Mouse (Mus musculus) layer of hippocampus, adult 2 months (tissue): ENCODE data around the gene Atcay. TPM values are rescaled to one million over a fixed set of nuclear protein-coding genes. Genes with fewer than 3 reads are reported as not detected.
A peak's percentile ranks its signal among the peaks of the same experiment; 100 is the strongest.
"Not testable (repeated sequence)": the region's sequence is repeated elsewhere in the genome, so short reads cannot be mapped to it uniquely, and the experiment has no call there.

Experiments
- DNase-seq, 2 experiments: peaks; one replicate each; pipeline ENCODE4 v3.0.0; 2022; ENCODE audit warnings: low spot score in 2 of 2
- H3K27ac ChIP-seq: fragments of 200-600 bp; 2 replicates; pipeline ENCODE4 v1.8.1; 2022
- H3K4me3 ChIP-seq: fragments of 200-600 bp; 2 replicates; pipeline ENCODE4 v1.8.1; 2022; ENCODE audit warnings: mild to moderate bottlenecking
- CTCF ChIP-seq: fragments of 200-600 bp; conservative IDR thresholded peaks from 2 replicates; pipeline ENCODE4 v1.8.1; 2022; ENCODE audit warnings: antibody characterized with exemption, mild to moderate bottlenecking, moderate library complexity
- total RNA-seq, 2 experiments: library from RNA; stranded (reverse); gene quantifications; 2 replicates each; pipeline ENCODE4 v1.2.3; 2021

Atcay gene
- total RNA-seq, 2 experiments from 2014 or later, result 144 to 150 TPM

GRCm38 (mm10) chr10:81179451-81180342 lies 50.9 kb downstream of the Atcay start:
- H3K4me3 ChIP-seq, result no peak overlapping the region
- DNase-seq, result no peak
- peak; percentile 27; the same call in 1 of the 2 replicates for TF ChIP-seq CTCF
- no peak overlapping the region for H3K27ac ChIP-seq

GRCm38 (mm10) chr10:81178927-81179326 lies 51.7 kb downstream of the Atcay start:
- DNase-seq, result no peak
- no peak for TF ChIP-seq CTCF
- H3K27ac ChIP-seq, result no peak overlapping the region
- no peak overlapping the region for H3K4me3 ChIP-seq

DNA sequence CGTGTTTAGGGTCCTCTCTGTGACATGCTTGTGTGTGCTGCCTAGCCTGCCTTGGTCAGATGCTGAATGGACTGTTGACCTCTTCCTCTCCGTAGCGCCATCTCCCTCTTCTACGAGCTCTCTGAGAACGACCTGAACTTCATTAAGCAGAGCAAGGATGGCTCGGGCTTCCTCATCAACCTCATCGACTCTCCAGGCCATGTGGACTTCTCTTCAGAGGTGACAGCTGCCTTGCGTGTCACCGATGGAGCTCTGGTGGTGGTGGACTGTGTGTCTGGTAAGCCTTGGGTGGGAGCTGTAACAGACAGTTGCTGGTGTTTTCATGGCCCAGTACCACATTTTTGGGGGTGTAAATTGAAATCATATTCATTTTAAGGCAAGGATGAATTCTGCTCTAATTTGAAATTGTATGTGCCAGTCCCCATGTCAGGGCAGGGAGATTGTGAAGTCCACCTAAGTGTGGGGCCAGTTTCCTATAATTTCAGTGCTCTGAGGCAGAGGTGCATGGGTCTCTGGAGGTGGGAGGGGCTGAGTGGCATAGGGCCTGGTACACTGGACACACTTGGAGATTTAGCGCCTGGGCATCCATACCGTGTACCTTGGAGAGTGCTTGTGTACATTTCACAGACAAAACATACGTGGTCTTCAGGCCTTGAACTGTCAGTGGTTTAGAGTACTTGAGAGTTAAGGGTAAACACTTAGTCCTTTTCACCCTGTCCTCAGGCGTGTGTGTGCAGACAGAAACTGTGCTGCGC lies 52.5 kb downstream of the Atcay start:
- DNase-seq, result no peak
- no peak for TF ChIP-seq CTCF

DNA sequence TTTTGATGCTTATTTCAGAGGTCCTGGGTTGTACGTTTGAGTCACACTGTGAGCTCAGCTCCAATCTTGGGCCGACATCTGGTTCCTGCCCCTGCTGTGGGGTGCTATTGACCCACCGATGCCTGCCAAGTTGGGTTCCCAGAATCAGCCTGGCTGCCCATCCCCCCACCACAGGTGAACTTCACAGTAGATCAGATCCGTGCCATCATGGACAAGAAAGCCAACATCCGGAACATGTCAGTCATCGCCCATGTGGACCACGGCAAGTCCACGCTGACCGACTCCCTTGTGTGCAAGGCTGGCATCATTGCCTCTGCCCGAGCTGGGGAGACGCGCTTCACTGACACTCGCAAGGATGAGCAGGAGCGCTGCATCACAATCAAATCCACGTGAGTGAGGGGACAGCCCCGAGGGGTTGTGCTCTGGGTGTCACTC lies 53.1 kb downstream of the Atcay start:
- DNase-seq, result no peak
- H3K4me3 ChIP-seq, result peak overlapping the region; percentile 86
- no peak for TF ChIP-seq CTCF
- H3K27ac ChIP-seq, result peak overlapping the region; percentile 97

More for the DNA sequence above, 52.5 kb downstream of the Atcay start:
- Histone ChIP-seq H3K27ac (peak overlapping the region; percentile 97), H3K4me3 (peak overlapping the region; percentile 86)

DNA sequence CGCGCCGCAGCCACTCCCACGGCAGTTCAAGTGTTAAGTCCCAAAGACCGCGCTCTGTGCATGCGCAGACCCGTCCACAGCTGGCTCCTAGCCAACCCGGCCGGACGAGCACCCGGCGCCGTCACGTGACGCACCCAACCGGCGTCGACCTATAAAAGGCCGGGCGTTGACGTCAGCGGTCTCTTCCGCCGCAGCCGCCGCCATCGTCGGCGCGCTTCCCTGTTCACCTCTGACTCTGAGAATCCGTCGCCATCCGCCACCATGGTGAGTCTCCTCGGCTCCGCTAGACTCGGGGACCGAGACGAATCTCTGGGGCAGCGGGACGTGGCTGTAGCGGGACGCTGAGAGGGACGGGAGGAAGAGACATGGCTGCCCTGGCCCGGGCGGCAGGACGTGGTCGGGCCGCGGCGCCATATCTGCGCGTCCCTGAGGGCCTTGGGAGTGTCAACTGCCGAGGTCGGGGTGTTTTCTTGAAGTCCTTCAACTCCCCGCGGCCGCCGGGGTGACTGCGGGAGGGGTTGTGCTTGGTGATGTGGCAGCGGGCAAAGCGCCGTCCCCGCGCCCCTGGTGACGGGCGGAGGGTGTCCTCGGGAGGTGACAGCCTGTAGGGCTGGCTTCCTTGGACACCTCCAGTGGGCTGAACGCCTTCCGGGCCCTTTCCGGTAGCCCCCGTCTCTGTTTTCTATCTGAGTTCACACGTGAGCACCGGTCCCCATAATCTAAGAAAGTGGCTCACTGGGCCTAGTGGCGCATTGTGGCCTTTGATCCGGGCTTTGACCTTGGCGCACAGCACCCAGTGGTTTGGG lies 54.0 kb downstream of the Atcay start, which contains the start of gene Eef2:
TSS of gene Eef2 (plus strand) at position 166 of the 806 bp plus-strand sequence.
- peak; percentile 96 to 99 for DNase-seq
- Histone ChIP-seq H3K27ac (peak within 1 kb of the TSS; percentile 97), H3K4me3 (peak within 1 kb of the TSS; percentile 86)
- 0 out of 2 replicates have a peak, but pooled peaks have one; percentile 12 for TF ChIP-seq CTCF

DNA sequence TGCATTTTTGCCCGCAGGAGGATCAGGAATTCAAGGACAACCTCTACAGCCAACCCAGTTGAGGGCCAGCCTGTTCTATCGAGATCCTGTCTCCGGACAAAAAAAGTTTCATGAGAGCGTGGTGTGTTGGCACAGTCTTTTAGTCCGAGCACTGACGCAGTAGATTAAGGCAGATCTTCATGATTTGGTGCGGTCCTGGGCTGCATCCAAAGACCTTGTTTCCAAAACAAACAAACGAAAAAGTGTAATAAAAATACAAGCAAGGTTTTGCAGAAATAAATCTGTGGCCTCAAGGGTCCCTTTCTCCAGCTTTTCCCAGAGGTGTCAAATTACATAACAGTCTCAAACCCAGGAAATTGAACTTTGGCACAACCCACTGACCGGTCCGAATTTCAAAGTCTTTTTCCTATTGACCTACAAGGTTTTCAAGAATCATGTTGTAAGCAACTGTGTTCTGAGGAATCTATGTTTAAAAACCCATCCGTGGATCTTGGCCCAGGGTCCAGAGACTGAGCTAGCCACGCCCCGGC lies 54.6 kb downstream of the Atcay start:
- no peak for DNase-seq
- peak overlapping the region; percentile 86 for H3K4me3 ChIP-seq
- H3K27ac ChIP-seq, result peak overlapping the region; percentile 97
- TF ChIP-seq CTCF, result no peak

DNA sequence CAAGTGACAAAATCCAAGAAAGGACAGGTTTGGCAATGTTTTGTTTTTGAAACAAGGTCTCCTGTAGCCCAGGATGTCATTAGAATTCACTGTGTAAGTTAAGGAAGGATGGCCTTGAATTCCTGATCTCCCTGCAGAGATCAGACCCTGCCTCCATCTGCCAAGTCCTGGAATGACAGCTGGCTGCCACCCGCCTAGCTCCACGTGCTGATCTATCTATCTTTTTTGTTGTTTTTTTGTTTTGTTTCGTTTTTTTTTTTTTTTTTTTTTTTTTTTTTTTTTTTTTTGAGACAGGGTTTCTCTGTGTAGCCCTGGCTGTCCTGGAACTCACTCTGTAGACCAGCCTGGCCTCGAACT lies 55.3 kb downstream of the Atcay start:
- H3K27ac ChIP-seq, result peak overlapping the region; percentile 97
- DNase-seq, result not testable (repeated sequence)

DNA sequence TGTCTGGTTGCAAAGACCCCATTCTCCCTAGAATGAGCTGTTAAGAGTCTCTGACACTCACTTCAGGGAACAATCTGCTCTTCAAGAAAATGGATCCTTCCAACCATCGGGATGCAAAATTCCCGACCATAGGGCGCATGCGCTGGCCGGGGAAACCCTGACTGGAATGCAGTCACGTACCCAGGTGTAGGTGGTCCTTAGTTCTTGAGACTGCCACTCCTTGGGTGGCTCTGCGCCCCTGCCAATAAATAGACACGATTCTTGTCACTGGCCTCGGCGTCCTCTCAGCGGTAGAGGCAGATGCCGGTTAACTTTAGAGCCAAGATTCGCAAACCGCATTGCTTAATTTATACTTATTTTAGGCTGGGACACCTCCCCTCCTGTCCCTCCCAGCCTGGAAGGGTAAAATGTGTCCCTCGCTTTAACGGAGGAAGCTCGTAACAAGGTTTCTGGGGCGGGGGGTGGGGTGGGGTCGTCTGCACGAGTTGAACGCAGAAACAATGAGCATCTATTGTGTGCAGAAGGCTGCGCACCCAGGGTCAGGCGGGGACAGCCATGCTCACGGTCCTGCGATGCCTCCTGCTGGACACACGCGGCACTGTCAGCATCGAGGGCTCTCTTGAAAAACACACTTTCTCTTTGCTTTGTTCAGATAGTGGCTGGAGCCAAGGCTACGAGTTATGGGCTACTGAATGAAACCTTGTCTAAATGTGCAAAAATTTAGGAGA lies 55.9 kb downstream of the Atcay start:
- H3K27ac ChIP-seq, result peak overlapping the region; percentile 97
- peak; percentile 83 to 88 for DNase-seq
- peak; percentile 93 for TF ChIP-seq CTCF
- H3K4me3 ChIP-seq, result peak overlapping the region; percentile 37

More for the DNA sequence above, 55.3 kb downstream of the Atcay start:
- H3K4me3 ChIP-seq, result peak overlapping the region; percentile 37; the same call in 1 of the 2 replicates

DNA sequence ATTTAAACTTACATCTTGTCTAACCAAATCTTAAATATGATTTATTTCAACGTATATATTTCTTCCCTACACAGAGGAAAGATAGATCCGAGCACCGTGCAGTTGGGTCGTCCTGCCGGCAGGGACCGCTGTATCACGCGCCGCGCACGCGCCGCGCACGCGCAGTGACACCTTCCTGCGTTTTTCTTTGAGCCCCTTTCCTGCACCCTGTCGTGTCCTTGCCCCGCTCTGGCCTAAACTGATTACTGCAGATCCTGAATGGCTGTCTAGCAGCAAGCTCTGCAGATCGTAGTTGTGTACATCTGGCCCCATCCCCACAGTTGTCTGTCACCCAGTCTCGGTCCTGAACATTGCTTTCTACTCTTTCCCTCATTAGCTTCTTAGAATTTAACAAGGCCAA lies 57.5 kb downstream of the Atcay start:
- Histone ChIP-seq H3K27ac (peak overlapping the region; percentile 97), H3K4me3 (peak overlapping the region; percentile 39)
- TF ChIP-seq CTCF, result peak; percentile 96
- DNase-seq, result peak; percentile 77 to 83

DNA sequence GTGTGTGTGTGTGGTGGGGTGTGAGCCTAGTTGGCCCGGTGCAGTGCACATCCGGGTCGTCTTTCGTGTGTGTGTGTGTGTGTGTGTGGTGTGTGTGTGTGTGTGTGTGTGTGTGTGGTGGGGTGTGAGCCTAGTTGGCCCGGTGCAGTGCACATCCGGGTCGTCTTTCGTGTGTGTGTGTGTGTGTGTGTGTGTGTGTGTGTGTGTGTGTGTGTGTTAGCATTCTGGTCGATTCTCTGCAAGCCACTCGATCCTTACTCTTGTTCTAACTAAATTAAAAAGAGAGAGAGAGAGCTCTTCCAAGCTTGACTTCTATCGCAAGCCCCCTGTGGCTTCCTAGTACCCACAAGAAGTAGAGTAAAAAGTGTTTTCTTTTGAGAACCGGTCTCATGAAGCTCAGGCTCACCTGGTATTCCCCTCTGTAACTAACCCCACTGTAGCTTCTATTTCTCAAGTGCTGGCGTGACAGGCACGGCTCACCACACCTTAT lies 61.2 kb downstream of the Atcay start:
- not testable (repeated sequence) for H3K4me3 ChIP-seq, H3K27ac ChIP-seq, DNase-seq

DNA sequence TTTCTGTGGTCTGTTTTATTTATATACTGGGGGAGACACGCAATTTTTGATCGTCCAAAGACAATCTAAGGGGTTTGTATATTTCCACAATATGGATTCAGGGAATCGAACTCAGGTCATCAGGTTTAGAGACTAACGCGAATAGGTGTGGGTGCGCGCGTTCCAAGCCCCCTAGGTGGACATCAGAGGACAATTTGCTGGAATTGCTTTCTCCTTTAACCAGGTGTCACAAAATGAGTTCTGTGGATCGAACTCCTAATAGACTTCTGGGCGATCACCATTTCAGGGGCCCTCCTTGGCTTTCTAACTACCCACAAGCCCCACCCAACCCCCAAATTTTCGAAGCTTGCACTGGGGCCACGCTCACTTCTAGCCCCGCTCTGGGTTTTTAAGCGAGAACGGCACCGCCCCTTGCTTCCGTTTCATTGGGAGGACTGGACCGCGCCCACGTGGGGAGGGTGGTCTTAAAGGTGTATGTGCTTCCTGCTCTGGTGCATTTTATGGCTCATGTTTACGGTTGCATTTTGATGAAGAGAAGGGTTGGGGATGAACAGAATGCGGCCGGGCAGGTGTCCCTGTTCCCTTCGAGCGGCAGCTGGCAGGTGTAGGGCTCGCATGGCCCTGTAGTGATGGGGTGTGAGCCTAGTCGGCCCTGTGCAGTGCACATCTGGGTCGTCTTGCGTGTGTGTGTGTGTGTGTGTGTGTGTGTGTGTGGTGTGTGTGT lies 62.0 kb downstream of the Atcay start:
- peak overlapping the region; percentile 50 for H3K4me3 ChIP-seq
- peak; percentile 75 to 82 for DNase-seq
- no peak for TF ChIP-seq CTCF
- H3K27ac ChIP-seq, result peak overlapping the region; percentile 90
